8 mouse cellular contexts compared by ENCODE assay signal in the genomic region with DNA sequence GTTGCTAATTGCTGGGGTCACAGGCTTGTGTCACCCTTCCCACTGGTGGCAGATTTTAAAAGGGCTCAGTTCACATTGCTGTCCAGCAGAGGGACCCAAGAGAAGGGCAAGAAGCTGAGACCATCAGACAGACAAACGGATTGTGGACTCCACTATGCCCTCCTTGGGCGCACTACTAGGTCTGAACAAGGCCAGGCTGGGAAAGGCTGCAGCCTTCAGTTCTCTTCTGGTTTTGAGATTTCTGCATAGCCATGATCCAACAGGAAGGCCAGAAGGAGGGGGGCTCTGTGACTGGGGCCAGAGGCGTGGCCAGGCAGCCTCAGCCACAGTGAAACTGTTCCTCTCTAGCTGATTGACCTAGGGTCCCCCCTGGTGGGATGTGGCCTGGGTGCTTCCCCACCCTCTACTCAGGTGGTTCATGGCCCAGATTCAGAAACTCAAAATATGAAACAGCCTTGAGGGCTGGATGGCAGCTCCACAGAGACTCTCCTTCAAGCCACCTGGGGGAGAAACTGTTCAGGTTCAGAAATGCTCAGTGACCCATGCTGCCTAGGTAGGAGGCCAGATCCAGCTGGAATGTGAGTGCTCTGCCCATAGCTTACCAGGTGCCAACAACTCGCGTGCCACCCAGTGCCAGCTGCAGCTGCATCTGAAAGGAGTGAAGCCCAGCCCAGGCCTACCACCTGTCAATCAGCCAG. TPM values are rescaled to one million over a fixed set of nuclear protein-coding genes. Genes with fewer than 3 reads are reported as not detected.
DNase-seq lines count a peak whose midpoint lies in the region; ATAC-seq and TF ChIP-seq lines count a peak whose summit lies in the region.

No protein-coding gene starts in this region.

- no peak overlapping the region for H3K4me2 ChIP-seq in forebrain, postnatal 0 days (ENCODE audit: low read depth)
- H3K4me2 ChIP-seq in forebrain, embryonic 13.5 days, result no peak overlapping the region
- H3K4me2 ChIP-seq in lung, embryonic 16.5 days (ENCODE audit: low read depth, low read length), result no peak overlapping the region

- H3K9ac ChIP-seq in forebrain, postnatal 0 days, result no peak overlapping the region
- H3K9ac ChIP-seq in forebrain, embryonic 13.5 days, result no peak overlapping the region
- H3K9ac ChIP-seq in MEL (ENCODE audit: control insufficient read depth, low read depth, low read length, poor library complexity, severe bottlenecking), result 0 out of 2 replicates have a peak overlapping the region, but pooled peaks have one; percentile 8
- no peak overlapping the region for H3K9ac ChIP-seq in lung, embryonic 16.5 days (ENCODE audit: low read length)

- peak; percentile 50 for TF ChIP-seq RAD21 in MEL (IDR thresholded peaks at IDR 0.05; ENCODE audit: low read depth, low read length)

- no peaks in the 10 kb centered on the region for H3K79me2 ChIP-seq in MEL (ENCODE audit: control insufficient read depth, insufficient read depth, low read length, poor library complexity)

- DNase-seq in forebrain, postnatal 0 days, result no peak
- DNase-seq in MEL (ENCODE audit: low read depth, low spot score), result peak; percentile 66
- peak; percentile 76 for DNase-seq in induced T-regulatory cell, adult 2 months (ENCODE audit: low read depth)
- DNase-seq in thymus, postnatal 14 days, result peak; percentile 79
- DNase-seq in layer of hippocampus, adult 9-11 months, result no peak
- DNase-seq in heart, postnatal 36 days, result no peak

- H3K4me3 ChIP-seq in forebrain, postnatal 0 days (ENCODE audit: low read depth, low read length), result no peak overlapping the region
- no peak overlapping the region for H3K4me3 ChIP-seq in forebrain, embryonic 13.5 days
- peak overlapping the region; percentile 13 to 43; a peak in 2 of 4 replicates for H3K4me3 ChIP-seq in MEL (ENCODE audit: control insufficient read depth in 1 of 2, insufficient read depth in 1 of 2, low read depth in 2 of 2, low read length in 2 of 2)
- H3K4me3 ChIP-seq in lung, embryonic 16.5 days (ENCODE audit: low read length), result no peak overlapping the region

- intact Hi-C loops in heart, postnatal 36 days (cut with DNase I), result loop anchor here (2.0 kb wide), 1 partner anchor 37 kb away; the partner anchor contains the start of gene Trmt112

- TF ChIP-seq CTCF in forebrain, postnatal 0 days (IDR thresholded peaks at IDR 0.05; ENCODE audit: low read depth), result peak; percentile 47
- TF ChIP-seq CTCF in MEL (IDR thresholded peaks at IDR 0.05 in 2 of 3, conservative IDR thresholded peaks at IDR 0.05 in 1 of 3; ENCODE audit: control insufficient read depth in 1 of 3, insufficient read depth in 1 of 3, low read depth in 2 of 3, low read length in 3 of 3, poor library complexity in 1 of 3, severe bottlenecking in 1 of 3), result peak; percentile 47 to 65 (median 57); a peak in 5 of 6 replicates

- ATAC-seq in forebrain, postnatal 0 days, result no peak
- no peak for ATAC-seq in forebrain, embryonic 13.5 days
- peak; percentile 34; the same call in 1 of the 2 replicates for ATAC-seq in lung, embryonic 16.5 days (ENCODE audit: low read depth)

- H3K4me1 ChIP-seq in forebrain, postnatal 0 days (ENCODE audit: insufficient read depth), result no peaks in the 10 kb centered on the region
- no peaks in the 10 kb centered on the region for H3K4me1 ChIP-seq in forebrain, embryonic 13.5 days
- peaks cover 0 to 9% of the 10 kb centered on the region in 2 experiments; a peak in 2 of 4 replicates for H3K4me1 ChIP-seq in MEL (ENCODE audit: control insufficient read depth in 1 of 2, insufficient read depth in 2 of 2, low read length in 2 of 2)
- H3K4me1 ChIP-seq in lung, embryonic 16.5 days (replicated peaks; ENCODE audit: control insufficient read depth, insufficient read depth, low read length), result no peaks in the 10 kb centered on the region

- no peaks in the 10 kb centered on the region for H3K9me3 ChIP-seq in forebrain, postnatal 0 days (ENCODE audit: low read length)
- H3K9me3 ChIP-seq in forebrain, embryonic 13.5 days (replicated peaks), result no peaks in the 10 kb centered on the region
- no peaks in the 10 kb centered on the region for H3K9me3 ChIP-seq in MEL (replicated peaks; ENCODE audit: insufficient read depth, low read length)
- no peaks in the 10 kb centered on the region for H3K9me3 ChIP-seq in lung, embryonic 16.5 days (ENCODE audit: control insufficient read depth, low read length)

- H3K36me3 ChIP-seq in forebrain, postnatal 0 days (ENCODE audit: insufficient read depth), result no peaks in the 10 kb centered on the region
- no peaks in the 10 kb centered on the region for H3K36me3 ChIP-seq in forebrain, embryonic 13.5 days (ENCODE audit: poor library complexity, severe bottlenecking)
- H3K36me3 ChIP-seq in MEL (ENCODE audit: control insufficient read depth in 1 of 2, insufficient read depth in 2 of 2, low read length in 2 of 2), result peaks cover 0 to 5% of the 10 kb centered on the region in 2 experiments; a peak in 2 of 4 replicates
- no peaks in the 10 kb centered on the region for H3K36me3 ChIP-seq in lung, embryonic 16.5 days (ENCODE audit: control insufficient read depth, insufficient read depth, low read length)

- H3K27ac ChIP-seq in forebrain, postnatal 0 days (ENCODE audit: low read depth, low read length), result no peak overlapping the region
- no peak overlapping the region for H3K27ac ChIP-seq in forebrain, embryonic 13.5 days
- no peak overlapping the region for H3K27ac ChIP-seq in MEL (ENCODE audit: control insufficient read depth, low read depth, low read length)
- no peak overlapping the region for H3K27ac ChIP-seq in lung, embryonic 16.5 days (ENCODE audit: low read length)

- no peak for TF ChIP-seq POLR2A in MEL (IDR thresholded peaks at IDR 0.05; ENCODE audit: control insufficient read depth in 1 of 2, insufficient read depth in 1 of 2, low read depth in 1 of 2, low read length in 2 of 2, poor library complexity in 1 of 2)

- no peaks in the 10 kb centered on the region for H3K27me3 ChIP-seq in forebrain, postnatal 0 days (ENCODE audit: insufficient read depth, low read length)
- no peaks in the 10 kb centered on the region for H3K27me3 ChIP-seq in forebrain, embryonic 13.5 days
- no peaks in the 10 kb centered on the region for H3K27me3 ChIP-seq in MEL (ENCODE audit: control insufficient read depth in 1 of 2, insufficient read depth in 2 of 2, low read length in 2 of 2)
- no peaks in the 10 kb centered on the region for H3K27me3 ChIP-seq in lung, embryonic 16.5 days (ENCODE audit: control insufficient read depth, insufficient read depth, low read depth, low read length)

- TF ChIP-seq EP300 in MEL (IDR thresholded peaks at IDR 0.05; ENCODE audit: low read depth in 1 of 2, low read length in 2 of 2), result no peak

- 69% methylated on average over 5 of the region's 5 CpGs for WGBS in forebrain, postnatal 0 days
- 64% methylated on average over 5 of the region's 5 CpGs for WGBS in forebrain, embryonic 13.5 days
- 59% methylated on average over 5 of the region's 5 CpGs for WGBS in lung, embryonic 16.5 days

RNA-seq across cellular contexts. Expression of gene Ccdc88b, which starts 13.7 kb away (rescaled TPM):
- 0.57 and 3.5 TPM in 2 replicates for total RNA-seq in forebrain, postnatal 0 days (2014; rRNA removed)
- 0.30 and 0.67 TPM in 2 replicates for polyA plus RNA-seq in forebrain, postnatal 0 days (2015; fragmentation: Nextera tagmentation; extraction: Ambion mirVana)
- 0.19 and 0.71 TPM in 2 replicates for polyA plus RNA-seq in forebrain, embryonic 13.5 days (2015; fragmentation: Nextera tagmentation; extraction: Ambion mirVana)
- 32.4 and 38.7 TPM in 2 replicates for total RNA-seq in MEL (2012; rRNA removed)
- polyA plus RNA-seq in MEL (2012; ENCODE audit: insufficient read depth in 1 of 2, insufficient read length in 2 of 2, low read depth in 1 of 2, low replicate concordance in 2 of 2, missing spikeins in 1 of 2), result 10 to 100 TPM in 1 of 2 experiments, not detected in 1; 59.8 TPM
- polyA plus RNA-seq in lung, embryonic 16.5 days (2015; fragmentation: Nextera tagmentation; extraction: Ambion mirVana), result 1.6 and 3.0 TPM in 2 replicates
- total RNA-seq in heart, postnatal 36 days (2021), result under 1 TPM; 0.69 to 0.92 TPM

RNA-seq across cellular contexts. Expression of gene Rps6ka4, which starts 31.3 kb away (rescaled TPM):
- total RNA-seq in forebrain, postnatal 0 days (2014; rRNA removed), result 18.0 and 24.2 TPM in 2 replicates
- 11.2 and 14.3 TPM in 2 replicates for polyA plus RNA-seq in forebrain, postnatal 0 days (2015; fragmentation: Nextera tagmentation; extraction: Ambion mirVana)
- polyA plus RNA-seq in forebrain, embryonic 13.5 days (2015; fragmentation: Nextera tagmentation; extraction: Ambion mirVana), result 4.0 and 4.2 TPM in 2 replicates
- total RNA-seq in MEL (2012; rRNA removed), result 4.7 and 4.9 TPM in 2 replicates
- polyA plus RNA-seq in MEL (2012; ENCODE audit: insufficient read depth in 1 of 2, insufficient read length in 2 of 2, low read depth in 1 of 2, low replicate concordance in 2 of 2, missing spikeins in 1 of 2), result 1 to 10 TPM in 1 of 2 experiments, not detected in 1; 7.3 TPM
- 39.1 and 41.5 TPM in 2 replicates for polyA plus RNA-seq in lung, embryonic 16.5 days (2015; fragmentation: Nextera tagmentation; extraction: Ambion mirVana)
- 10 to 100 TPM; 17.4 to 19.4 TPM for total RNA-seq in heart, postnatal 36 days (2021)

RNA-seq across cellular contexts. Expression of gene Trmt112, which starts 37.8 kb away (rescaled TPM):
- total RNA-seq in forebrain, postnatal 0 days (2014; rRNA removed), result 52.3 and 69.6 TPM in 2 replicates
- polyA plus RNA-seq in forebrain, postnatal 0 days (2015; fragmentation: Nextera tagmentation; extraction: Ambion mirVana), result 102 and 103 TPM in 2 replicates
- polyA plus RNA-seq in forebrain, embryonic 13.5 days (2015; fragmentation: Nextera tagmentation; extraction: Ambion mirVana), result 141 and 167 TPM in 2 replicates
- total RNA-seq in MEL (2012; rRNA removed), result 285 and 294 TPM in 2 replicates
- polyA plus RNA-seq in MEL (2012; ENCODE audit: insufficient read depth in 1 of 2, insufficient read length in 2 of 2, low read depth in 1 of 2, low replicate concordance in 2 of 2, missing spikeins in 1 of 2), result 100 to 1,000 TPM in 1 of 2 experiments, not detected in 1; 319 TPM
- polyA plus RNA-seq in lung, embryonic 16.5 days (2015; fragmentation: Nextera tagmentation; extraction: Ambion mirVana), result 136 and 137 TPM in 2 replicates
- 10 to 100 TPM; 27.8 to 30.3 TPM for total RNA-seq in heart, postnatal 36 days (2021)

RNA-seq across cellular contexts. Expression of gene Prdx5, which starts 38.2 kb away (rescaled TPM):
- total RNA-seq in forebrain, postnatal 0 days (2014; rRNA removed), result 182 and 199 TPM in 2 replicates
- polyA plus RNA-seq in forebrain, postnatal 0 days (2015; fragmentation: Nextera tagmentation; extraction: Ambion mirVana), result 424 and 467 TPM in 2 replicates
- 186 and 201 TPM in 2 replicates for polyA plus RNA-seq in forebrain, embryonic 13.5 days (2015; fragmentation: Nextera tagmentation; extraction: Ambion mirVana)
- 127 and 130 TPM in 2 replicates for total RNA-seq in MEL (2012; rRNA removed)
- polyA plus RNA-seq in MEL (2012; ENCODE audit: insufficient read depth in 1 of 2, insufficient read length in 2 of 2, low read depth in 1 of 2, low replicate concordance in 2 of 2, missing spikeins in 1 of 2), result 100 to 1,000 TPM in 1 of 2 experiments, not detected in 1; 246 TPM
- polyA plus RNA-seq in lung, embryonic 16.5 days (2015; fragmentation: Nextera tagmentation; extraction: Ambion mirVana), result 283 and 302 TPM in 2 replicates
- 100 to 1,000 TPM; 693 to 776 TPM for total RNA-seq in heart, postnatal 36 days (2021)

RNA-seq across cellular contexts. Expression of gene Esrra, which starts 49.9 kb away (rescaled TPM):
- total RNA-seq in forebrain, postnatal 0 days (2014; rRNA removed), result 42.6 and 43.0 TPM in 2 replicates
- 6.4 and 8.4 TPM in 2 replicates for polyA plus RNA-seq in forebrain, postnatal 0 days (2015; fragmentation: Nextera tagmentation; extraction: Ambion mirVana)
- polyA plus RNA-seq in forebrain, embryonic 13.5 days (2015; fragmentation: Nextera tagmentation; extraction: Ambion mirVana), result 15.3 and 15.7 TPM in 2 replicates
- 30.5 and 40.9 TPM in 2 replicates for total RNA-seq in MEL (2012; rRNA removed)
- 10 to 100 TPM in 1 of 2 experiments, not detected in 1; 32.5 TPM for polyA plus RNA-seq in MEL (2012; ENCODE audit: insufficient read depth in 1 of 2, insufficient read length in 2 of 2, low read depth in 1 of 2, low replicate concordance in 2 of 2, missing spikeins in 1 of 2)
- polyA plus RNA-seq in lung, embryonic 16.5 days (2015; fragmentation: Nextera tagmentation; extraction: Ambion mirVana), result 8.5 and 9.9 TPM in 2 replicates
- total RNA-seq in heart, postnatal 36 days (2021), result 100 to 1,000 TPM; 146 to 154 TPM

Comparison
In these comparisons a context has a peak if more than half of its experiments do, and no peak if none do; other contexts are left out.
1. DNase-seq: peak in MEL (single experiment), induced T-regulatory cell, adult 2 months (single experiment) and thymus, postnatal 14 days (single experiment); none in forebrain, postnatal 0 days (single experiment), layer of hippocampus, adult 9-11 months (single experiment) and heart, postnatal 36 days (0 of 2).
2. H3K4me3 ChIP-seq: peak in MEL (2 of 2); none in forebrain, postnatal 0 days (single experiment), forebrain, embryonic 13.5 days (single experiment) and lung, embryonic 16.5 days (single experiment).